Mouse (Mus musculus) liver, postnatal 0 days (tissue): Measurements from ENCODE around the gene Zfp462. TPM values are rescaled to one million over a fixed set of nuclear protein-coding genes. Genes with fewer than 3 reads are reported as not detected.

Experiments used
- ATAC-seq: fragments of 200-750 bp; cut with Nextera tagmentation; 2 replicates; pipeline ENCODE4 v1.8.0; 2017; ENCODE audit warnings: mild to moderate bottlenecking, moderate library complexity
- DNase-seq: peaks from one replicate; pipeline ENCODE4 v3.0.0-alpha.2; 2016
- H3K27ac ChIP-seq: fragments of 300-500 bp; sonication (generic); 2 replicates; pipeline ENCODE4 v1.5.1; 2014; ENCODE audit warnings: antibody characterized with exemption, moderate library complexity, mild to moderate bottlenecking, low read depth
- H3K27me3 ChIP-seq: fragments of 300-500 bp; sonication (generic); 2 replicates; pipeline ENCODE4 v1.6.1; 2014; ENCODE audit warnings: low read length, control low read depth, mixed read lengths; ENCODE audit not compliant: insufficient read depth
- H3K36me3 ChIP-seq: fragments of 300-500 bp; sonication (generic); replicated peaks from 2 replicates; pipeline ENCODE4 v1.6.1; 2014; ENCODE audit warnings: mild to moderate bottlenecking, control low read depth, low read length, moderate library complexity, mixed read lengths; ENCODE audit not compliant: insufficient read depth
- H3K4me1 ChIP-seq: fragments of 300-500 bp; sonication (generic); 2 replicates; pipeline ENCODE4 v1.6.1; 2014; ENCODE audit warnings: antibody characterized with exemption, mild to moderate bottlenecking, control low read depth; ENCODE audit not compliant: insufficient read depth
- H3K4me2 ChIP-seq: fragments of 300-500 bp; sonication (generic); 2 replicates; pipeline ENCODE4 v1.6.1; 2014; ENCODE audit warnings: low read depth, mild to moderate bottlenecking, low read length, moderate library complexity, mixed read lengths
- H3K4me3 ChIP-seq: fragments of 300-500 bp; sonication (generic); 2 replicates; pipeline ENCODE4 v1.5.1; 2014; ENCODE audit warnings: low read depth, low read length
- H3K9ac ChIP-seq: fragments of 300-500 bp; sonication (generic); replicated peaks from 2 replicates; pipeline ENCODE4 v1.6.1; 2014; ENCODE audit warnings: mild to moderate bottlenecking, moderate library complexity
- H3K9me3 ChIP-seq: fragments of 300-500 bp; sonication (generic); 2 replicates; pipeline ENCODE4 v1.6.1; 2016; ENCODE audit warnings: mild to moderate bottlenecking, control low read depth, low read length, mixed read lengths
- CTCF ChIP-seq: sonication (generic); IDR thresholded peaks from 2 replicates; pipeline ENCODE4 v1.5.1; 2016; ENCODE audit warnings: antibody characterized with exemption, low read depth
- EP300 ChIP-seq: IDR thresholded peaks from 2 replicates; pipeline ENCODE4 v1.6.1; 2016; ENCODE audit warnings: antibody characterized with exemption, low read depth, mild to moderate bottlenecking
- WGBS: fragments of 180-500 bp; shearing (Covaris S2); extraction: QIAGEN DNeasy Blood & Tissue Kit; methylation state at CpG from one replicate; pipeline ENCODE4 v1.1.7; 2014; ENCODE audit not compliant: insufficient replicate concordance; 5-methylcytosine and 5-hydroxymethylcytosine counted together
- polyA plus RNA-seq: library from polyadenylated mRNA; unstranded; fragments of >200 nt; fragmentation: Nextera tagmentation; extraction: Ambion mirVana; gene quantifications from 2 replicates; pipeline ENCODE4 v1.2.1, GENCODE M21; 2015

Zfp462 gene
- polyA plus RNA-seq, 1 experiment from 2014 or later = 0.14 TPM

DNA sequence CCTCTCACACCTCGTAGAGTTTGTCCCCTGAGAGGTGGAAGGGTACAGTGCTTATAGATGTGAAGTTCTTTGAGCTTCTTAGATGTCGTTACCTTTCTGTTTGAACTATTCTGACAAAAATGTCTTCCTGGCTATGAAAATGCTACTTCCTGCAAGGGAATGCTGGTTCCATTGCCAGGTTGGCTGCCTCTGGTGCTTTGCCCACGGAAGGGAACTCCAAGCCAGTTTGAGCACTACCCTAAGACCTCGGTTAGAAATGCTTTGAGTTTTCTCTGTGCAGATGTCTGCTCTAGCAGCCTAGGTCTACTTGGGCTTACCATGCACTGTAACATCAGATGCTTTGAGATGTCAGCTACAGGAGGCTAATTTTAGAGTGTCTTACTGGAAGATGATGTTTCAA, 17.3 kb downstream of the Zfp462 start:
- TF ChIP-seq EP300 (no peak), CTCF (no peak)
- 77% methylated on average over 4 of the region's 4 CpGs for WGBS
- H3K27me3 ChIP-seq = no peaks in the 10 kb centered on the region
- no peaks in the 10 kb centered on the region for H3K4me1 ChIP-seq
- no peak for DNase-seq
- no peak overlapping the region for H3K27ac ChIP-seq
- no peak overlapping the region for H3K4me3 ChIP-seq
- no peaks in the 10 kb centered on the region for H3K9me3 ChIP-seq
- no peak for ATAC-seq
- no peaks in the 10 kb centered on the region for H3K36me3 ChIP-seq
- H3K4me2 ChIP-seq = no peak overlapping the region
- H3K9ac ChIP-seq = no peak overlapping the region

DNA sequence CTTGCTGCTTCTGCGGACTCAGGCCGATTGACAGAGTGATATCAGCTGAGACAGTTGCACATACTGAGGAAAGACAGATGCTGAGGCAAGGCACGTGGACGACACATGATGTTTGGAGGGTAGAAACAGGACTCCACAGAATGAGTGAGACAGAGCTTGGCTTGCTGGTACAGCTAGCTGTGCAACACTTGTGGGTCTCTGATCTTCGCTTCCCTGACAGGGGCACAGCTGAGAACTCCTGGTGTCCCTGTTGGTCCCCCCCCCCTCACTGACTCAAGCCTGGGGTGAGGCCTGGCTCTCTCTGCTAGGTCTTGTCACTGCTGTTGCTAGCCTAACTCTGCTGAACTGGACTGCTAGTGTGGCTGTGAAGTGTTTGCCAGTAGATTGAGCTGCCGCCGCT, 18.7 kb downstream of the Zfp462 start:
- no peaks in the 10 kb centered on the region for H3K27me3 ChIP-seq
- no peak overlapping the region for H3K4me2 ChIP-seq
- H3K9me3 ChIP-seq = no peaks in the 10 kb centered on the region
- no peak for DNase-seq
- 83% methylated on average over 7 of the region's 7 CpGs for WGBS
- no peak overlapping the region for H3K9ac ChIP-seq
- no peaks in the 10 kb centered on the region for H3K36me3 ChIP-seq
- no peak overlapping the region for H3K4me3 ChIP-seq
- ATAC-seq = no peak
- no peaks in the 10 kb centered on the region for H3K4me1 ChIP-seq
- TF ChIP-seq CTCF (no peak), EP300 (no peak)
- no peak overlapping the region for H3K27ac ChIP-seq

DNA sequence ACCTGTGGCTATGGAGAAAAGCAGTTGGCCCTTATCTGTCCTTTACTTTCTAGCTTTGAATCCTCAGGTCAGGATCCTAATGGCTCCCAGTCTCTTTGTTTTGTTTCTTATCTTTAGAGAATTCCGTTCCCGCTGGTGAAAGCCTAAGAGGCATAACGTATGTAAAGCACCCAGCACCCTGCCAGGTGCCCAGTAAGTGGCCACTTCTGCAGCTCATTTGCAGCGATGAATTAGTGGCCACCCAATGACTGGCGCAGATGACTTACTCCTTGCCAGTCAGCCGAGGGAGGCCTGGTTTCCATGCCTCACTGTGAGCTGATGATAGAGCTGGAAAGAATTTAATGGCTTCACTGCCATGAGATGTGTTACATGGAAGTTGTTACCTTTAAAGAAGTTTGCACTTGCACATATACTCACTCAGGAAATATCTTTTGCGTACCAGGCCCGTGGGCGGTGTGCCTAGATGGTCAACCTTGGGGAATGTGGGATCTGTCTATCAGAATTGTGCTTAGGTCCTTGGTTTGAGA, 20.4 kb downstream of the Zfp462 start:
- no peak for ATAC-seq
- Histone ChIP-seq H3K4me3 (no peak overlapping the region), H3K4me1 (no peaks in the 10 kb centered on the region), H3K9ac (no peak overlapping the region), H3K36me3 (no peaks in the 10 kb centered on the region), H3K9me3 (no peaks in the 10 kb centered on the region), H3K4me2 (no peak overlapping the region), H3K27ac (no peak overlapping the region), H3K27me3 (no peaks in the 10 kb centered on the region)
- TF ChIP-seq EP300 (no peak), CTCF (no peak)
- DNase-seq = no peak
- WGBS = 78% methylated on average over 9 of the region's 9 CpGs

DNA sequence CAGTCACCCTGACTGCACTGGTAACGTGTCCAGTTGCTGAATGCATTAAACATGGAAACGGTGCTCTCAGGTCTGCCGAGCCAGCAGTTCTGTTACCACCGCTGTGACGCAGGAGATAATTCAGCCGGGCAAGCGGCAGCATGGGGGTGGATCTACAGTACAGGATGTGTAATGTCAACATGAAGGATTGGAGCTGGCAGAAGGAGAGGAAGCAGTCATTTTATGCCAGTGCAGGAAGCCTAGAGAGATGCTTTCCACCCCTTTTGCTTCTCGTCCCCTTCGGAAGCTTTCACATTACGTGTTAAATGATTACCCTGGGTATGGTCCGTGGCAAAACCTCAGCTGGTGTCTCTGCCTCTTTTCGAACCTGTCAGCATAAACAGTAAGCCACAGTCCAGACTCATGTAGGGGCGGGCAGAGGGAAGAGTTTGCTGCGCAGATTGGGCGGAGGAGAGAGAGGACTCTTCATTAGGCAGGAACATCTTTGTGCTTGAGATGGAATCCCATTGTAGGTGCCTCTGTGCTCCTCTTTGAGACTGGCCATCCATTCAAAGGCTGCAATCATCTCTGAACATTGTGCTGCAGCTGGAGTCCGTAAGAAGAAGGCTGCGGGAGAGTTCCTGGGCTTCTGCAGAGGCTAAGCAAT, 21.4 kb downstream of the Zfp462 start:
- Histone ChIP-seq H3K27ac (peak overlapping the region; percentile 22; the same call in 1 of the 2 replicates), H3K4me3 (0 out of 2 replicates have a peak overlapping the region, but pooled peaks have one; percentile 10), H3K9ac (no peak overlapping the region), H3K4me2 (0 out of 2 replicates have a peak overlapping the region, but pooled peaks have one; percentile 13), H3K36me3 (no peaks in the 10 kb centered on the region), H3K27me3 (no peaks in the 10 kb centered on the region), H3K9me3 (no peaks in the 10 kb centered on the region), H3K4me1 (no peaks in the 10 kb centered on the region)
- peak; percentile 47 for ATAC-seq
- 32% methylated on average over 17 of the region's 17 CpGs for WGBS
- peak; percentile 32 for DNase-seq
- TF ChIP-seq EP300 (peak; percentile 11; the same call in 1 of the 2 replicates), CTCF (no peak)

DNA sequence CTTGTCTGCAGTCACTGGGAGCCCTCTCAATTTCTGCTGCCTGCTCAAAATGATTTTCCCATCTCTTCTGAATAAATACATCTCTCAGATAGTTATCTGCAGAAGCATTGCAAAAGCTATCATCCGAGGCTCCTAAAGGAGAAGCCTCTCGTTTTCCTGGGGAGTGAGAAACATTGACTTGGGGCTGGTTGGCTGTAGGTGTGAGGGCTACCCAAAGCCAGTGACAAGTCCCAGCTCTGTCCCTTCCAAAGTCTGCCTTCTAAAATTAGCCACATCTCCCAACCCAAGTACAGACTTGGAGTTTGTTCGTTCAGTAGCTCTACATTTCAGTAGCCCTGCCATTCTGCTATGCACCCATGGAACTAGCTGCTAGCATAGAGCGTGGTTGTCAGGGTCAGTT, 22.3 kb downstream of the Zfp462 start:
- ATAC-seq (no peak), DNase-seq (no peak)
- H3K4me3 ChIP-seq = no peak overlapping the region
- no peak overlapping the region for H3K9ac ChIP-seq
- no peak overlapping the region for H3K4me2 ChIP-seq
- no peak overlapping the region for H3K27ac ChIP-seq
- no peaks in the 10 kb centered on the region for H3K27me3 ChIP-seq
- WGBS = 73% methylated on average over 4 of the region's 4 CpGs
- TF ChIP-seq EP300 = no peak
- TF ChIP-seq CTCF = no peak
- no peaks in the 10 kb centered on the region for H3K4me1 ChIP-seq
- no peaks in the 10 kb centered on the region for H3K36me3 ChIP-seq
- H3K9me3 ChIP-seq = no peaks in the 10 kb centered on the region

DNA sequence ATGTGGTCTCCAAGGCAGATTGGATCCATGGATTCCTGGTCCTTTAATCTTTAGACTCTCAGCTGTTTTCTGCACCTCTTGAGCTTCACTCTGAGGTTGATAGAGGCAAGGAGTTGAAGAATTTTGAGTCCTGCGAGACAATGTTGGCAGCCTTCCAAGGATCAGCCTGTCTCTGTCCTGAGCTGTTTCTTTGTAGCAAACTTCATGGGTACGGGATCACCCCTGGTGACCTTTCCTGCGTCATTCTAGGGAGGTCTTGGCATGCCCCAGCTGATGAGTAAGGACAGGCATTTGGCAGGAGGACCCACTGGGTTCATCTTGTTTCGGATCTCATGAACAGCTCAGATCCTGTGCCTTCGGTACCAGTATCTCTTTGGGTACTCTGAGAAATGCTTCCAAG, 22.9 kb downstream of the Zfp462 start:
- H3K4me3 ChIP-seq = no peak overlapping the region
- ATAC-seq = no peak
- no peaks in the 10 kb centered on the region for H3K4me1 ChIP-seq
- no peaks in the 10 kb centered on the region for H3K27me3 ChIP-seq
- no peak for DNase-seq
- 68% methylated on average over 5 of the region's 5 CpGs for WGBS
- TF ChIP-seq CTCF = no peak
- no peak for TF ChIP-seq EP300
- no peak overlapping the region for H3K9ac ChIP-seq
- no peaks in the 10 kb centered on the region for H3K36me3 ChIP-seq
- H3K27ac ChIP-seq = no peak overlapping the region
- H3K4me2 ChIP-seq = no peak overlapping the region
- H3K9me3 ChIP-seq = no peaks in the 10 kb centered on the region
